Mouse (Mus musculus) liver (tissue): Measurements from ENCODE around the gene L1td1.
A peak's percentile ranks its signal among the peaks of the same experiment; 100 is the strongest.
"Not testable (repeated sequence)": the region's sequence is repeated elsewhere in the genome, so short reads cannot be mapped to it uniquely, and the experiment has no call there.

Experiments used
- DNase-seq: peaks from one replicate; pipeline ENCODE4 v3.0.0-alpha.2; 2020; ENCODE audit warnings: mixed read lengths

The L1td1 gene

GRCm38 (mm10) chr4:98726590-98727237, at the start of gene L1td1:
TSS of gene L1td1 (plus strand) at chr4:98726734.
- no peak for DNase-seq

- no peak for DNase-seq
Observed at GRCm38 (mm10) chr4:98677506-98677905, 49.0 kb upstream of the L1td1 start.

- no peak for DNase-seq
Observed at GRCm38 (mm10) chr4:98686678-98687267, 39.8 kb upstream of the L1td1 start.

GRCm38 (mm10) chr4:98688116-98688515, 38.4 kb upstream of the L1td1 start:
- no peak for DNase-seq

- DNase-seq = no peak
Observed at GRCm38 (mm10) chr4:98688520-98688919, 38.0 kb upstream of the L1td1 start.

GRCm38 (mm10) chr4:98689988-98690387, 36.5 kb upstream of the L1td1 start:
- DNase-seq = no peak

GRCm38 (mm10) chr4:98693465-98694185, 32.9 kb upstream of the L1td1 start:
- peak; percentile 59 for DNase-seq

GRCm38 (mm10) chr4:98697932-98698331, 28.6 kb upstream of the L1td1 start:
- DNase-seq = no peak

- no peak for DNase-seq
Observed at GRCm38 (mm10) chr4:98698921-98699320, 27.6 kb upstream of the L1td1 start.

- no peak for DNase-seq
Observed at GRCm38 (mm10) chr4:98700156-98700555, 26.4 kb upstream of the L1td1 start.

- DNase-seq = peak; percentile 56
Observed at GRCm38 (mm10) chr4:98702201-98702894, 24.2 kb upstream of the L1td1 start.

GRCm38 (mm10) chr4:98710891-98711290, 15.6 kb upstream of the L1td1 start:
- DNase-seq = no peak

GRCm38 (mm10) chr4:98717735-98718546, 8.6 kb upstream of the L1td1 start:
- no peak for DNase-seq

GRCm38 (mm10) chr4:98718547-98718917, 8.0 kb upstream of the L1td1 start:
- no peak for DNase-seq

GRCm38 (mm10) chr4:98722454-98722853, 4.1 kb upstream of the L1td1 start:
- peak; percentile 68 for DNase-seq

GRCm38 (mm10) chr4:98724682-98725081, 1.9 kb upstream of the L1td1 start:
- not testable (repeated sequence) for DNase-seq

- DNase-seq = no peak
Observed at GRCm38 (mm10) chr4:98725439-98725838, 1.1 kb upstream of the L1td1 start.

- DNase-seq = no peak
Observed at GRCm38 (mm10) chr4:98727295-98727958, 893 bp downstream of the L1td1 start.

- no peak for DNase-seq
Observed at GRCm38 (mm10) chr4:98727959-98728347, 1.4 kb downstream of the L1td1 start.

- no peak for DNase-seq
Observed at GRCm38 (mm10) chr4:98728716-98729115, 2.2 kb downstream of the L1td1 start.

GRCm38 (mm10) chr4:98733660-98734059, 7.1 kb downstream of the L1td1 start:
- DNase-seq = no peak

- no peak for DNase-seq
Observed at GRCm38 (mm10) chr4:98739753-98740152, 13.2 kb downstream of the L1td1 start.
